Mouse (Mus musculus): ENCODE data around the gene Jund. TPM values are rescaled to one million over a fixed set of nuclear protein-coding genes. Genes with fewer than 3 reads are reported as not detected.
A peak's percentile ranks its signal among the peaks of the same experiment; 100 is the strongest.

Jund gene
- polyA plus RNA-seq, 1 experiment from 2014 or later: 376 TPM

DNA sequence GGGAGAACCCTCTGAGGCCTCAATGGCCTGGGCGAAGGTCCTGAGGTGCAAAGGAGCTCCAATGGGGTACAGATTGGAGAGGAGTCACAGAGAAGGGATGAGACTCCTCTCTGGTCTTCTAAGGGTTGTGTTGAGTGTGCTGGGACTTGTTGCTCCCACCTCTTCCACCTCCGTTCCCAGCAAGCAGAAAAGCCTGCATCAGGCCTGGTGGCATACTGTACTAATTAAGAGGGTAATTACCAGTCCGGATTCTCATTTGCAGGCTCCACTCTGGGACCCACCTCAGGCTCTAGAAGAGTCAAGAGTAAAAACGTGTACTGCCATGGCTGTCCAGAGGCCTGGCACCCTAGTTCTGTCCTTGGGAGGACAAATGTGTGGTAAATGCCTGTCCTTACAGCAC, 1.8 kb upstream of the Jund start:
- no peak for DNase-seq (ENCODE audit: low read depth, low spot score)

DNA sequence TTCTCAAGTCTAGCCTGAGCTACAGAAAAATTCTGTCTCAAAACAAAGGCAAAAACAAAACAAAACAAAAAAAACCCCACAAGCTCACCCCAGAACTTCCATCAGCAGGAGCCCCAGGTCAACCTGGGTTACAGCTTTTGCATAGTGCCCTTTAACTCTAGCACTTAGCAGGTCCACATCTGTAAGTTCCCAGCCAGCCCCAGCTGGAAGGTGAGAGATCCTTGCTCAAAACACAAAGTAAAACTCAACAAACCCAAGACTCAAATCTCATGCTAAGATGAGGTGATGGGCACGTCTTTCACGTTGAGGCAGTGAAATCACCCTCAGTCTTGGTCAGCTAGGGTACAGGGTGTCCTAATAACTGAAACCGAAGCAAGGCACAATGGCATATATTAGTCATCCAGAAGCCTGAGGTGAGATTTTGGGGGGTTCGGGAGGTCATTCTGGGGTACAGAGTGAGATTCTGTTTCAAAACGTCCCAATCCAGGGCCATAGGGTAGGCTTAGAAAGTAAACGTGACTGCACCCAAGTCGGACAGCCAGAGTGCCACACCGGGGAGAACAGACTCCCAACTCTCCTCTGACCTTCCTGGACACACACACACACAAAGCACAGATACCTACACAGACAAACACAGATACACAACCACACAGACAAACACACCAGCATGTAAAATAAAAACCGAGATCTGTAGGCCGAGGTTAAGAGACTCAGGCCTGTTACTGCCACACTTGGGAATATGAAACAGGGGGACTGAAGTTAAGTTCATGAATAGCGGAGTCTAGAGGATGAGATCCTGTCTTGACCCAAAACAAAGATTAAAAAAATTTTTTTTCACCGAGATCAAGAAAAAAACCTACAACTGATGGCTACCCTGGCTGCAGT, 1.1 kb upstream of the Jund start:
- ATAC-seq (no peak), DNase-seq (ENCODE audit: low read depth, low spot score) (no peak)
- ChIA-PET POLR2A (interaction anchor here (0.6 to 4.3 kb wide), 6 partner anchors 11 to 87 kb away, joined by 3 to 27 read pairs (median 10); partner anchors contain the start of gene Lsm4), CTCF (interaction anchor here (0.9 to 5.3 kb wide), 2 partner anchors 24 to 26 kb away, joined by 4 to 45 read pairs; partner anchors contain the start of gene Lsm4)
- no peak for TF ChIP-seq CTCF (IDR thresholded peaks at IDR 0.05)
- H3K27me3 ChIP-seq: no peaks in the 10 kb centered on the region
- in situ Hi-C loops (cut with MboI; ENCODE audit: low pct_unique_long_range_greater_than_20kb): no loop called here

More for the DNA sequence above, 1.8 kb upstream of the Jund start:
- ChIA-PET POLR2A (interaction anchor here (0.6 to 4.3 kb wide), 2 partner anchors 14 to 18 kb away, joined by 3 to 27 read pairs; no protein-coding TSS in a partner anchor), CTCF (interaction anchor here (0.9 kb wide), 1 partner anchor 23 kb away, joined by 4 read pairs; the partner anchor contains the start of gene Lsm4)
- no peak for TF ChIP-seq CTCF (IDR thresholded peaks at IDR 0.05)
- no peaks in the 10 kb centered on the region for H3K27me3 ChIP-seq
- no peak for ATAC-seq
- in situ Hi-C loops (cut with MboI; ENCODE audit: low pct_unique_long_range_greater_than_20kb): no loop called here

DNA sequence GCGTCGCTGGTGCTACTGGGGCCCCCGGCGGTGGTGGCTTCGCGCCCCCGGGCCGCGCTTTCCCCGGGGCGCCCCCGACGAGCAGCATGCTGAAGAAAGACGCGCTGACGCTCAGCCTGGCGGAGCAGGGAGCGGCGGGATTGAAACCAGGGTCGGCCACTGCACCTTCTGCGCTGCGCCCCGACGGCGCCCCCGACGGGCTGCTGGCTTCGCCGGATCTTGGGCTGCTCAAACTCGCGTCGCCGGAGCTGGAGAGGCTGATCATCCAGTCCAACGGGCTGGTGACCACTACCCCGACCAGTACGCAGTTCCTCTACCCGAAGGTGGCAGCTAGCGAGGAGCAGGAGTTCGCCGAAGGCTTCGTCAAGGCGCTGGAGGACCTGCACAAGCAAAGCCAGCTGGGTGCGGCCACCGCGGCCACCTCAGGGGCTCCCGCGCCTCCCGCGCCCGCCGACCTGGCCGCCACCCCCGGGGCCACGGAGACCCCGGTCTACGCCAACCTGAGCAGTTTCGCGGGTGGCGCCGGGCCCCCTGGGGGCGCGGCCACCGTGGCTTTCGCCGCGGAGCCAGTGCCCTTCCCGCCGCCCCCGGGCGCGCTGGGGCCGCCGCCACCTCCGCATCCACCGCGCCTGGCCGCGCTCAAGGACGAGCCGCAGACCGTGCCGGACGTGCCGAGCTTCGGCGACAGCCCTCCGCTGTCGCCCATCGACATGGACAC, 526 bp downstream of the Jund start:
- no peak for TF ChIP-seq CTCF (IDR thresholded peaks at IDR 0.05)
- ChIA-PET POLR2A (interaction anchor here (0.9 to 4.3 kb wide), 11 partner anchors 10 to 89 kb away, joined by 3 to 27 read pairs (median 5); partner anchors contain the start of gene Lsm4), CTCF (interaction anchor here (0.9 to 5.3 kb wide), 3 partner anchors 17 to 28 kb away, joined by 3 to 45 read pairs (median 5); partner anchors contain the start of gene Lsm4)
- ATAC-seq (peak; percentile 0), DNase-seq (ENCODE audit: low read depth, low spot score) (no peak)
- in situ Hi-C loops (cut with MboI; ENCODE audit: low pct_unique_long_range_greater_than_20kb): no loop called here
- H3K27me3 ChIP-seq: no peaks in the 10 kb centered on the region

DNA sequence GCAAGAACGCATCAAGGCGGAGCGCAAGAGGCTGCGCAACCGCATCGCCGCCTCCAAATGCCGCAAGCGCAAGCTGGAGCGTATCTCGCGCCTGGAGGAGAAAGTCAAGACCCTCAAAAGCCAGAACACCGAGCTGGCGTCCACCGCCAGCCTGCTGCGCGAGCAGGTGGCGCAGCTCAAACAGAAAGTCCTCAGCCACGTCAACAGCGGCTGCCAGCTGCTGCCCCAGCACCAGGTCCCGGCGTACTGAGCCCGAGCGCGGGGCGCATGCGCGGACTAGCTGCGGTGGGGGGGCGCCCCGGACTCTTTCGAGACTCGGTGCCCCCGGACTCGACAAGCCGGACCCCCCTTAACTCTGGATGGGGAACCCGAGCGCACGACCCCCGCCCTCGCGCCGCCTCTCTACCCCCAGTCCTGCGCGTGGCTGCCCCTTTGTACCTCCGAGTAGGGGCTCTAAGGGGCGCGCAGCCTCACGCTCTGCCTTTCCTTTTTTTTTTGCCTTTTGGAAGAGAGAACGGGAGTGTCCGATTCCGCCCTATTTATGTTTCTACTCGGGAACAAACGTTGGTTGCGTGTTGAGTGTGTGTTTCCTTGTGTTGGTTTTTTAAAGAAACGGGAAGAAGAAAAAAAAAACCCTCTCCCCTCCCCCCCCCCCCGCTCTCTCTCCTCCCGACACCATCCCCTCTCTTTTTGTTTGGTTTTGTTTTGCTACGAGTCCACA, 1.2 kb downstream of the Jund start:
- ChIA-PET CTCF (interaction anchor here (0.9 to 5.3 kb wide), 5 partner anchors 18 to 89 kb away, joined by 3 to 45 read pairs (median 6); partner anchors contain the start of gene Lsm4), POLR2A (interaction anchor here (0.6 to 4.3 kb wide), 10 partner anchors 10 to 81 kb away, joined by 3 to 27 read pairs (median 4); partner anchors contain the start of gene Lsm4)
- ATAC-seq: no peak
- in situ Hi-C loops (cut with MboI; ENCODE audit: low pct_unique_long_range_greater_than_20kb): no loop called here
- TF ChIP-seq CTCF (IDR thresholded peaks at IDR 0.05): no peak
- H3K27me3 ChIP-seq: no peaks in the 10 kb centered on the region
- DNase-seq (ENCODE audit: low read depth, low spot score): no peak

DNA sequence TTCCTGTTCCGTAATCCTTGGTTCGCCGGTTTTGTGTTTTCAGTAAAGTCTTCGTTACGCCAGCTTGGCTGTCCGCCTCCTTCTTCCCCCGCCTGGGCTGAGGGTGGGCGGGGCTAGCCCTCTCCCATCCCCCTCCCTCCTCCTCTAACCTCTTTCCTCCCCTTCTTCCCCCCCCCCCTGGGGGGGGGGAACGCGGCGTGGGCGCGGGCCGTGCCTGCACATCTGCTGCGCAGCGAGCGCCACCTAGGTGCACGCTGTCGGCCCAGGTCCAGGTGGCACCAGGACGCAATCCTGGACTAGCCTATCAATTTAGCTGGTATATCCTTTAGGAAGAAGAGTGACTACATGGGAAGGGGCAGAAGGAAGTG, 1.8 kb downstream of the Jund start:
- DNase-seq (ENCODE audit: low read depth, low spot score) (no peak), ATAC-seq (no peak)
- in situ Hi-C loops (cut with MboI; ENCODE audit: low pct_unique_long_range_greater_than_20kb): no loop called here
- no peak for TF ChIP-seq CTCF (IDR thresholded peaks at IDR 0.05)
- H3K27me3 ChIP-seq: no peaks in the 10 kb centered on the region
- ChIA-PET CTCF (interaction anchor here (0.6 to 5.3 kb wide), 14 partner anchors 18 to 90 kb away, joined by 3 to 45 read pairs (median 4); partner anchors contain the start of genes Lrrc25, Lsm4 and Pgpep1), POLR2A (interaction anchor here (0.6 to 3.2 kb wide), 8 partner anchors 9 to 70 kb away, joined by 3 to 31 read pairs (median 4); partner anchors contain the start of gene Lsm4)

DNA sequence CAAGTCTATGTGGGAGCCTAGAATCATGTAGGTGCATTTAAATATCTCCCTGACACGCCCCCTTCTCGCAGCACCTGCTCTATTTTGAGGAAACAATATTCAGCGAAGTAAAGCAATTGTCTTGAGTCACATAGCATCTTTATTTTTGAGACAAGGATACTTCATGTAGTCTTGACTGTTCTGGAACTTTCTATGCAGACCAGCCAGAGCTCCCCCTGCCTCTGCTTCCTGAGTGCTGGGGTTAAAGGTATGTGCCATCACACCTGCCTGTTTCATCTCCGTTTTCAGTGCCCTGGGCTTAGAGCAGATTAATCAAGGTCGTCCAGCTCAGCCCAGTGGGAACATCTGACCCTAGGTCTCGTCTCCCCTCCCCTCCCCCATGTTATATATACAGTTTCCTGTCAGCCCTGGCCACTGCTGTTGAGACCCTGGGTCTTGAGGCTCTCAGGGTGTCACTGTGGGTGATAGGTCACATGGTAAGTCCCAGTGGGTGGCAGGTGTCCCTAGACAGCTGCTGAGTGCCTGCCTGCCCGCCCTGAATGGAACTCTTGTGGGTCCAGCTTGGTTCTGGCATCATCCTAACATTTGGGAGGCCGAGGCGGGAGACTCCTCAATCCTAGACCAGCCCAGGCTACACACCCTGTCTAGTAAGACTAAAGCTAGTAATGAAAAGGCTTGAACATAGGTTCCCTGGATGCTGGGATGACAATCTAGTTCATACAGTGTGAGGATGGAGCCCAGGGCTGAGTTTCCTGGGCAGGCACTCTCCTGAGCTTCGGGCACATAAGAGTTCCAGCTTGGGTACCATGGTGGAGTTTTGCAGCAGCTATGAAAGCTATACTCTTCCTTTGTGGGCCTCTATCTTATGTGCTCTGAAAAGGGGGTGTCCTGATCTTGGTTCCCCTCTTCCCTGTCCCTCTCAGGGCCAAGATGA, 2.6 kb downstream of the Jund start:
- DNase-seq (ENCODE audit: low read depth, low spot score) (no peak), ATAC-seq (no peak)
- no peaks in the 10 kb centered on the region for H3K27me3 ChIP-seq
- in situ Hi-C loops (cut with MboI; ENCODE audit: low pct_unique_long_range_greater_than_20kb): no loop called here
- POLR2A ChIA-PET: interaction anchor here (0.6 to 3.2 kb wide), 8 partner anchors 9 to 72 kb away, joined by 3 to 31 read pairs (median 4); partner anchors contain the start of gene Lsm4
- CTCF ChIA-PET: interaction anchor here (0.6 to 5.3 kb wide), 13 partner anchors 20 to 91 kb away, joined by 3 to 45 read pairs (median 4); partner anchors contain the start of genes Lrrc25, Lsm4 and Pgpep1
- no peak for TF ChIP-seq CTCF (IDR thresholded peaks at IDR 0.05)

DNA sequence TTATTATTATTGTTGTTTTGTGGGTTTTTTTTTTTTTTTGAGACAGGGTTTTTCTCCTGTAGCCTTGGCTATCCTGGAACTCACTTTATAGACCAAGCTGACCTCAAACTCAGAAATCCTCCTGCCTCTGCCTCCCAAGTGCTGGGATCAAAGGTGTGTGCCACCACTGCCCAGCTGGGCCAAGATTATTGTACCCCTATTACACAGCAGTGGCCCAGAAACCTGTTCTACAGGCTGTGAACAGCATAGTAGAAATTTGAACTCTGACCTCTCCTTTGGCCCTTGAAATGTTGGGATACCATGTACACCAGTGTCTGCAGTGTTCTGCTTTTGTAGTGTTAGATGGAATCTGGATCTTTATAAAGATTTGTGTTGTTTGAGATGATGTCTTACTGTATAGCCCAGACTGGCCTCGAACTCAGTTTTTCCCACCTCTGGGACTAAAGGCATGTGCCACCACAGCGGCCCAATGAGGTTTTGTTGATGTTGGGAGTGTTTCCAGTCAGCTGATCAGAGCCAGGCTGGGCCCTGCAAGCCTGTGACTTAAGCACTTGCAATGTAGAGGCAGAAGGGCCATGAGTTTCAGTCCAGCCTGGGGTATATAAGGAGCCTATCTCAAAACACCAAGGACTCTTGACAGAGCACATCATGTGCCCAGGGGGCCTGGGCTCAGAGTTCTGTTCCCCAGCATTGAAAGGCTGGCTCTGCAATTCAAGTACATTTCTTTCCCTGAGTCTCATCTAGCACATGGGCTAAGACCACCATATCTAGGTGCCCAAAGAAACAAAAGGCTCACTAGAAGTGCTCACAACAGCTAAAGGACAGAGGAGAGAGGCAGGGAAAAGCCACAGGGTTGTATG, 3.5 kb downstream of the Jund start:
- no peaks in the 10 kb centered on the region for H3K27me3 ChIP-seq
- DNase-seq (ENCODE audit: low read depth, low spot score): no peak
- CTCF ChIA-PET: interaction anchor here (1.0 to 5.3 kb wide), 5 partner anchors 23 to 60 kb away, joined by 3 to 45 read pairs (median 6); partner anchors contain the start of gene Lsm4
- peak; percentile 3 for ATAC-seq
- POLR2A ChIA-PET: interaction anchor here (0.6 to 3.2 kb wide), 7 partner anchors 8 to 73 kb away, joined by 3 to 31 read pairs (median 5); partner anchors contain the start of gene Lsm4
- TF ChIP-seq CTCF (IDR thresholded peaks at IDR 0.05): no peak
- in situ Hi-C loops (cut with MboI; ENCODE audit: low pct_unique_long_range_greater_than_20kb): no loop called here

DNA sequence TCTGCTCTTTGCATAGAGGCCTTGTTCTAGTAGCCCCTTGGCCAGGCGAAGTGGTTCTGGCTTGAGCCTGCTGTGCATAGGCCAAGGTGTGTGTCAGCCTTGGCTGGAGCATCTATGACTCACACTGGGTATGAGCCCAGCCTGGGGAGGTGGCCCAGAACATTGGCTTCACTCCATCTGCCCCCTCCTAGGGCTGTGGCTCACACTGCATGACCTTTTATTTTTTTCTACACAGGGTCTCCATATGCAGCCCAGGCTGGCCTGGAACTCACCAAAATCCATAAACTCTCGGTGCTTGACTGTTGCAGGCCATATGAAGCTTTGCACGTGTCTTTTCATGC, 4.1 kb downstream of the Jund start:
- no peak for TF ChIP-seq CTCF (IDR thresholded peaks at IDR 0.05)
- POLR2A ChIA-PET: interaction anchor here (3.2 kb wide), 1 partner anchor 29 kb away, joined by 31 read pairs; the partner anchor contains the start of gene Lsm4
- DNase-seq (ENCODE audit: low read depth, low spot score) (peak; percentile 83), ATAC-seq (peak; percentile 24)
- CTCF ChIA-PET: interaction anchor here (1.0 to 5.3 kb wide), 3 partner anchors 31 to 60 kb away, joined by 3 to 45 read pairs (median 7); partner anchors contain the start of gene Lsm4
- in situ Hi-C loops (cut with MboI; ENCODE audit: low pct_unique_long_range_greater_than_20kb): no loop called here
- H3K27me3 ChIP-seq: no peaks in the 10 kb centered on the region

Measured in Patski (cell line).